Mouse (Mus musculus) heart, postnatal 0 days (tissue): ENCODE results near the gene Kctd10.

ENCODE experiments used
- CTCF ChIP-seq: IDR thresholded peaks from 2 replicates; pipeline ENCODE4 v1.5.1; 2016; ENCODE audit warnings: antibody characterized with exemption, control low read depth, low read depth
- EP300 ChIP-seq: IDR thresholded peaks from 2 replicates; pipeline ENCODE4 v1.6.1; 2016; ENCODE audit warnings: antibody characterized with exemption, low read depth

DNA sequence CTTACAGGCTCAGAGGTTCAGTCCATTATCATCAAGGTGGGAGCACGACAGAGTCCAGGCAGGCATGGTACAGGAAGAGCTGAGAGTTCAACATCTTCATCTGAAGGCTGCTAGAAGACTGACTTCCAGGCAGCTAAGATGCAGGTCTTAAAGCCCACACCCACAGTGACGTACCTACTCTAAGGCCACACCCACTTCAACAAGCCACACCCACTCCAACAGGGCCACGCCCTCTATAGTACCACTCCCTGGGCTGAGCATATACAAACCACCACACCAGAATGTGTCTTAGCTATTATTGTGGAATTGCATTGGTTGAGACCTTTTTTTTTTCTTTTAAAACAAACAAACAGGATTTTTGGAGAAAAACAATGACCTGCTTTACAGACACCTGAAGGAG is 34.8 kb downstream of the Kctd10 start:
- TF ChIP-seq CTCF (no peak), EP300 (no peak)
